Mouse (Mus musculus) liver, embryonic 14.5 days (tissue): ENCODE results near the gene Mkks.

Source experiments
- CTCF ChIP-seq: IDR thresholded peaks from 2 replicates; pipeline ENCODE4 v1.5.1; 2016; ENCODE audit warnings: antibody characterized with exemption, low read depth, control low read depth
- EP300 ChIP-seq: IDR thresholded peaks from 2 replicates; pipeline ENCODE4 v1.6.1; 2016; ENCODE audit warnings: antibody characterized with exemption, low read depth

DNA sequence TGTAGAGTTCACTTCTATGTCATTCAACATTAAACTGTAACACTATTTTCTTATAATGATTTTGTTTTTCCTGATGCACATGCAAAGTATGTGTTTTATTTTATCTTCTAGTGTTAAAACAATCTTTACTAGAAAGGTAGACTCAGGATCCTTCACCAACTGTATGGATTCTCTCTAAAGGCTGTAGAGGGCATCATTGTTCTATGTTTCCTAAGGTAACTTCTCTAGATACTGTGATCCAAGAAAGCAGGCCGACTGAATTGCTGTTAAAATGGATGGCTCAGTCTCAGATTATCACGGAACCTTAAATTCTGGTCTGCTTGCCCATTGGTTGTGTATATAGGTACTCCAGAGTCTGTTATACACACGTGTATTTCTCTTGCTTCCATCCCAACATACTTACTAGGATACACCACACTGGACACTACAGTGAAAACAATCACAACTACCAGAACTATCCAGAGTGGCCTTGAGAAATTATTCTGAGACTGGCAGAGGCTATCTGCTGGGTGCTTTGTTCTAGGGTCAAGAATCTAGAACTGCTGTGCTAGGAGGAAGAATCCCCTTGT lies 23.2 kb upstream of the Mkks start:
- TF ChIP-seq CTCF = peak; percentile 4; the same call in 1 of the 2 replicates
- TF ChIP-seq EP300 = no peak
